Mouse (Mus musculus) lung, adult 2 months (tissue): Measurements from ENCODE around the gene Clic4.

Experiments
- CTCF ChIP-seq: fragments of 200-500 bp; IDR thresholded peaks from 2 replicates; pipeline ENCODE4 v1.5.1; 2011; ENCODE audit warnings: mild to moderate bottlenecking, low read length, control low read depth; ENCODE audit not compliant: insufficient read depth
- POLR2A ChIP-seq: fragments of 200-500 bp; IDR thresholded peaks from 2 replicates; pipeline ENCODE4 v1.6.1; 2011; ENCODE audit warnings: low read depth, mild to moderate bottlenecking, control low read depth, low read length, borderline replicate concordance; ENCODE audit errors: extremely low read depth

- TF ChIP-seq CTCF (no peak), POLR2A (no peak)
Observed at GRCm38 (mm10) chr4:135226008-135226667, 46.5 kb downstream of the Clic4 start.
